Mouse (Mus musculus) MEL (cell line): ENCODE results near the gene Chkb. TPM values are rescaled to one million over a fixed set of nuclear protein-coding genes. Genes with fewer than 3 reads are reported as not detected.

Experiments used
- DNase-seq: peaks from one replicate; pipeline ENCODE4 v3.0.0; 2011; ENCODE audit warnings: low read depth, low spot score
- H3K27ac ChIP-seq: 2 replicates; pipeline ENCODE4 v1.5.1; 2012; ENCODE audit warnings: low read depth, mild to moderate bottlenecking, control low read depth, low read length, moderate library complexity; ENCODE audit not compliant: control insufficient read depth
- H3K27me3 ChIP-seq, 2 experiments: fragments of 150-350 bp in 1 of 2; sonication (generic) in 1 of 2; 2 replicates each; pipeline ENCODE4 v1.6.1; 2012; ENCODE audit warnings: low read length in 2 of 2, mild to moderate bottlenecking in 2 of 2, improper control_type of control experiment in 1 of 2, moderate library complexity in 1 of 2; ENCODE audit not compliant: insufficient read depth in 2 of 2, control insufficient read depth in 1 of 2
- H3K36me3 ChIP-seq, 2 experiments: 2 replicates each; pipeline ENCODE4 v1.6.1; 2012 to 2014; ENCODE audit warnings: low read length in 2 of 2, improper control_type of control experiment in 1 of 2, inconsistent platforms in 1 of 2, mild to moderate bottlenecking in 1 of 2; ENCODE audit not compliant: insufficient read depth in 2 of 2, control insufficient read depth in 1 of 2
- H3K4me1 ChIP-seq, 2 experiments: fragments of 150-350 bp in 1 of 2; sonication (generic) in 1 of 2; 2 replicates each; pipeline ENCODE4 v1.6.1; 2012; ENCODE audit warnings: low read length in 2 of 2, improper control_type of control experiment in 1 of 2, mild to moderate bottlenecking in 1 of 2; ENCODE audit not compliant: insufficient read depth in 2 of 2, control insufficient read depth in 1 of 2
- H3K4me3 ChIP-seq, 2 experiments: fragments of 150-350 bp in 1 of 2; sonication (generic) in 1 of 2; 2 replicates each; pipeline ENCODE4 v1.5.1; 2012; ENCODE audit warnings: low read depth in 2 of 2, low read length in 2 of 2, mild to moderate bottlenecking in 2 of 2, moderate library complexity in 2 of 2, control low read depth in 1 of 2, improper control_type of control experiment in 1 of 2; ENCODE audit not compliant: control insufficient read depth in 1 of 2, insufficient read depth in 1 of 2
- H3K79me2 ChIP-seq: 2 replicates; pipeline ENCODE4 v1.6.1; 2012; ENCODE audit warnings: mild to moderate bottlenecking, low read length, moderate library complexity; ENCODE audit not compliant: control insufficient read depth, poor library complexity, insufficient read depth
- H3K9ac ChIP-seq: 2 replicates; pipeline ENCODE4 v1.6.1; 2012; ENCODE audit warnings: low read depth, mild to moderate bottlenecking, control low read depth, low read length, moderate library complexity; ENCODE audit not compliant: control insufficient read depth, poor library complexity, severe bottlenecking
- H3K9me3 ChIP-seq: fragments of 150-350 bp; sonication (generic); replicated peaks from 2 replicates; pipeline ENCODE4 v1.6.1; 2012; ENCODE audit warnings: mild to moderate bottlenecking, low read length, improper control_type of control experiment, moderate library complexity; ENCODE audit not compliant: insufficient read depth
- CTCF ChIP-seq, 3 experiments: IDR thresholded peaks in 2 of 3; conservative IDR thresholded peaks in 1 of 3; 2 replicates each; pipeline ENCODE4 v1.5.1; 2011 to 2012; ENCODE audit warnings: low read length in 3 of 3, low read depth in 2 of 3, mild to moderate bottlenecking in 2 of 3, improper control_type of control experiment in 1 of 3, inconsistent platforms in 1 of 3, mixed read lengths in 1 of 3, moderate library complexity in 1 of 3; ENCODE audit not compliant: control insufficient read depth in 1 of 3, insufficient read depth in 1 of 3, poor library complexity in 1 of 3, severe bottlenecking in 1 of 3
- ELF1 ChIP-seq: IDR thresholded peaks from 2 replicates; pipeline ENCODE4 v1.6.1; 2014; ENCODE audit warnings: low read depth, mild to moderate bottlenecking, inconsistent platforms, low read length, improper control_type of control experiment, moderate library complexity
- EP300 ChIP-seq, 2 experiments: IDR thresholded peaks; 2 replicates each; pipeline ENCODE4 v1.6.1; 2011; ENCODE audit warnings: improper control_type of control experiment in 2 of 2, low read length in 2 of 2, low read depth in 1 of 2, mild to moderate bottlenecking in 1 of 2
- GABPA ChIP-seq: IDR thresholded peaks from 2 replicates; pipeline ENCODE4 v1.6.1; 2012; ENCODE audit warnings: low read depth, mild to moderate bottlenecking, inconsistent platforms, low read length, improper control_type of control experiment, moderate library complexity
- HCFC1 ChIP-seq: IDR thresholded peaks from 2 replicates; pipeline ENCODE4 v1.6.1; 2012; ENCODE audit warnings: low read depth, mild to moderate bottlenecking, inconsistent platforms, low read length, improper control_type of control experiment, moderate library complexity
- JUND ChIP-seq: IDR thresholded peaks from 2 replicates; pipeline ENCODE4 v1.6.1; 2011; ENCODE audit warnings: low read depth, mild to moderate bottlenecking, improper control_type of control experiment, low read length
- KAT2A ChIP-seq: conservative IDR thresholded peaks from 2 replicates; pipeline ENCODE4 v1.6.1; 2012; ENCODE audit warnings: low read depth, low read length, improper control_type of control experiment, inconsistent platforms
- MAFK ChIP-seq: IDR thresholded peaks from 2 replicates; pipeline ENCODE4 v1.6.1; 2011; ENCODE audit warnings: low read depth, mild to moderate bottlenecking, low read length, improper control_type of control experiment, borderline replicate concordance
- MAX ChIP-seq: IDR thresholded peaks from 2 replicates; pipeline ENCODE4 v1.6.1; 2011; ENCODE audit warnings: low read length, improper control_type of control experiment
- MAZ ChIP-seq: IDR thresholded peaks from 2 replicates; pipeline ENCODE4 v1.6.1; 2012; ENCODE audit warnings: low read depth, mild to moderate bottlenecking, inconsistent platforms, low read length, improper control_type of control experiment
- MEF2A ChIP-seq: IDR thresholded peaks from 2 replicates; pipeline ENCODE4 v1.6.1; 2014; ENCODE audit warnings: low read depth, mild to moderate bottlenecking, inconsistent platforms, low read length, improper control_type of control experiment; ENCODE audit not compliant: poor library complexity, insufficient replicate concordance, severe bottlenecking; ENCODE audit errors: extremely low read depth
- MYB ChIP-seq: IDR thresholded peaks from 2 replicates; pipeline ENCODE4 v1.6.1; 2011; ENCODE audit warnings: mild to moderate bottlenecking, low read depth, low read length, improper control_type of control experiment
- MYC ChIP-seq: IDR thresholded peaks from 2 replicates; pipeline ENCODE4 v1.6.1; 2011; ENCODE audit warnings: low read depth, mild to moderate bottlenecking, low read length, improper control_type of control experiment, moderate library complexity
- NELFE ChIP-seq: IDR thresholded peaks from 2 replicates; pipeline ENCODE4 v1.6.1; 2011; ENCODE audit warnings: low read depth, low read length, improper control_type of control experiment
- POLR2A ChIP-seq, 2 experiments: IDR thresholded peaks; 2 replicates each; pipeline ENCODE4 v1.6.1; 2011 to 2012; ENCODE audit warnings: low read length in 2 of 2, mild to moderate bottlenecking in 2 of 2, control low read depth in 1 of 2, improper control_type of control experiment in 1 of 2, low read depth in 1 of 2, moderate library complexity in 1 of 2; ENCODE audit not compliant: control insufficient read depth in 1 of 2, insufficient read depth in 1 of 2, poor library complexity in 1 of 2
- RCOR1 ChIP-seq: IDR thresholded peaks from 2 replicates; pipeline ENCODE4 v1.6.1; 2012; ENCODE audit warnings: low read depth, mild to moderate bottlenecking, inconsistent platforms, low read length, improper control_type of control experiment
- SMC3 ChIP-seq: IDR thresholded peaks from 2 replicates; pipeline ENCODE4 v1.6.1; 2011; ENCODE audit warnings: low read depth, low read length, improper control_type of control experiment
- TAL1 ChIP-seq: IDR thresholded peaks from 2 replicates; pipeline ENCODE4 v1.6.1; 2012; ENCODE audit warnings: mild to moderate bottlenecking, inconsistent platforms, low read length, moderate library complexity, mixed read lengths
- USF1 ChIP-seq: IDR thresholded peaks from 2 replicates; pipeline ENCODE4 v1.6.1; 2014; ENCODE audit warnings: low read depth, mild to moderate bottlenecking, inconsistent platforms, low read length, improper control_type of control experiment, moderate library complexity
- USF2 ChIP-seq, 2 experiments: IDR thresholded peaks; 2 replicates each; pipeline ENCODE4 v1.6.1; 2011 to 2012; ENCODE audit warnings: improper control_type of control experiment in 2 of 2, low read length in 2 of 2, borderline replicate concordance in 1 of 2, inconsistent platforms in 1 of 2, low read depth in 1 of 2, mild to moderate bottlenecking in 1 of 2; ENCODE audit not compliant: insufficient read depth in 1 of 2
- ZC3H11A ChIP-seq: IDR thresholded peaks from 2 replicates; pipeline ENCODE4 v1.6.1; 2012; ENCODE audit warnings: low read depth, mild to moderate bottlenecking, inconsistent platforms, low read length, improper control_type of control experiment
- ZMIZ1 ChIP-seq: IDR thresholded peaks from 2 replicates; pipeline ENCODE4 v1.6.1; 2012; ENCODE audit warnings: low read depth, mild to moderate bottlenecking, inconsistent platforms, low read length, improper control_type of control experiment, moderate library complexity
- ZNF384 ChIP-seq: IDR thresholded peaks from 2 replicates; pipeline ENCODE4 v1.6.1; 2012; ENCODE audit warnings: low read depth, mild to moderate bottlenecking, inconsistent platforms, low read length, improper control_type of control experiment
- polyA plus RNA-seq, 2 experiments: library from polyadenylated mRNA; stranded (reverse) in 1 of 2; unstranded in 1 of 2; fragments of >175 nt in 1 of 2; fragments of >200 nt in 1 of 2; gene quantifications; 2 replicates each; pipeline versions ENCODE4 v1.2.1 to v1.2.4; 2012; ENCODE audit warnings: low replicate concordance in 2 of 2, low read depth in 1 of 2; ENCODE audit not compliant: insufficient read length in 2 of 2, insufficient read depth in 1 of 2, missing spikeins in 1 of 2
- total RNA-seq: library from RNA; depleted of rRNA; stranded (reverse); fragments of 300-350 nt; gene quantifications from 2 replicates; pipeline ENCODE4 v1.2.3, GENCODE M21; 2012

Chkb gene
- total and polyA plus RNA-seq, 3 experiments: 19.3 to 51.3 TPM; not detected in 1

GRCm38 (mm10) chr15:89378831-89379401 lies 50.8 kb downstream of the Chkb start, which contains the start of gene Odf3b:
TSS of gene Odf3b (minus strand) at chr15:89379282.
- Histone ChIP-seq H3K36me3 (peaks cover 0 to 8% of the 10 kb centered on the region in 2 experiments; a peak in 2 of 4 replicates), H3K9ac (no peak within 1 kb of the TSS), H3K79me2 (peaks cover under 1% of the 10 kb centered on the region; the same call in 1 of the 2 replicates), H3K4me3 (no peak within 1 kb of the TSS), H3K27ac (no peak within 1 kb of the TSS), H3K27me3 (no peaks in the 10 kb centered on the region), H3K4me1 (peaks cover 0 to 11% of the 10 kb centered on the region in 2 experiments; a peak in 1 of 4 replicates), H3K9me3 (no peaks in the 10 kb centered on the region)
- no peak for DNase-seq
- TF ChIP-seq CTCF (IDR thresholded peaks at IDR 0.05 in 2 of 3, conservative IDR thresholded peaks at IDR 0.05 in 1 of 3; ENCODE audit: control insufficient read depth in 1 of 3, insufficient read depth in 1 of 3, low read depth in 2 of 3, low read length in 3 of 3, poor library complexity in 1 of 3, severe bottlenecking in 1 of 3) (no peak), MYC (no peak), USF2 (IDR thresholded peaks at IDR 0.05; ENCODE audit: borderline replicate concordance in 1 of 2, insufficient read depth in 1 of 2, low read depth in 1 of 2, low read length in 2 of 2) (no peak), ZNF384 (no peak)

- Histone ChIP-seq H3K79me2 (peaks cover 7% of the 10 kb centered on the region), H3K4me1 (peaks cover 0 to 11% of the 10 kb centered on the region in 2 experiments; a peak in 1 of 4 replicates), H3K27me3 (no peaks in the 10 kb centered on the region), H3K9me3 (no peaks in the 10 kb centered on the region), H3K36me3 (peaks cover 0 to 8% of the 10 kb centered on the region in 2 experiments; a peak in 2 of 4 replicates)
- TF ChIP-seq MAX: no peak
- TF ChIP-seq ZMIZ1: no peak
- TF ChIP-seq TAL1: no peak
- TF ChIP-seq ZC3H11A: no peak
- TF ChIP-seq, all 39 proteins: peak for 0
- Histone ChIP-seq H3K9ac (no peak overlapping the region), H3K4me3 (no peak overlapping the region), H3K27ac (no peak overlapping the region)
- no peak for DNase-seq
These were observed 51.5 kb downstream of the Chkb start for GRCm38 (mm10) chr15:89377938-89378828.

DNA sequence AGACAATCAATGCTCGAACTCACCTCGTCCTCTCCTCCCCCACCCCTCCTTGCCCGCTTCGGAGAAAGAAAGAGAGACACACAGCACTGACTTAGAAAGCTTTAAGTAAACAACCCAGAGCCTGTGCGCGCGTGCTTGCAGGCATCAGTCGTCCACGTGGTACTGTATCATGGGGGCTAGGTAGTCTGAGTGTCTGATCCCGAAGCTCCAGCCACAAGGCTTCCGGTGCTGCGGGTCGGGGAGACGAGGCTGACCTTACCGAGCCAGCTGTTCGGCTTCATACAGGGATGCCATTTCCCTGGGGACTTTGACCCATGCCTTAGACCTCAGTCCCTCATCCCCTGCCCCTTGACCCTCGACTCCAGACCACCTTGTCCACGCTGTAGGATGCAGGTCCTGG lies 52.3 kb downstream of the Chkb start:
- Histone ChIP-seq H3K4me3 (no peak overlapping the region), H3K36me3 (peaks cover 0 to 10% of the 10 kb centered on the region in 2 experiments; a peak in 2 of 4 replicates), H3K79me2 (peaks cover 15% of the 10 kb centered on the region), H3K27ac (no peak overlapping the region), H3K9me3 (no peaks in the 10 kb centered on the region), H3K4me1 (peaks cover 0 to 11% of the 10 kb centered on the region in 2 experiments; a peak in 1 of 4 replicates), H3K9ac (no peak overlapping the region), H3K27me3 (no peaks in the 10 kb centered on the region)
- DNase-seq: no peak
- no peak for TF ChIP-seq POLR2A (IDR thresholded peaks at IDR 0.05; ENCODE audit: control insufficient read depth in 1 of 2, insufficient read depth in 1 of 2, low read depth in 1 of 2, low read length in 2 of 2, poor library complexity in 1 of 2)
- no peak for TF ChIP-seq JUND
- no peak for TF ChIP-seq USF1
- no peak for TF ChIP-seq MAFK
- no peak for TF ChIP-seq EP300 (IDR thresholded peaks at IDR 0.05; ENCODE audit: low read depth in 1 of 2, low read length in 2 of 2)
- TF ChIP-seq HCFC1: no peak
- no peak for TF ChIP-seq TAL1
- no peak for TF ChIP-seq MAZ
- no peak for TF ChIP-seq GABPA
- TF ChIP-seq MEF2A: no peak
- no peak for TF ChIP-seq KAT2A
- no peak for TF ChIP-seq MYB
- TF ChIP-seq NELFE: no peak
- TF ChIP-seq USF2 (IDR thresholded peaks at IDR 0.05; ENCODE audit: borderline replicate concordance in 1 of 2, insufficient read depth in 1 of 2, low read depth in 1 of 2, low read length in 2 of 2): no peak
- TF ChIP-seq ELF1: no peak
- TF ChIP-seq RCOR1: no peak
- no peak for TF ChIP-seq SMC3
